Mouse (Mus musculus) heart, embryonic 16.5 days (tissue): ENCODE measurements at regions not wholly inside any gene's neighbourhood (a gene's known extent, or its start where the extent isn't known, plus 50 kb on each side); places are given as distances from the start of the nearest gene placed in this dataset.

Source experiments
- ATAC-seq: fragments of 200-750 bp; cut with Nextera tagmentation; replicated peaks from 2 replicates; pipeline ENCODE4 v1.8.0; 2017; ENCODE audit warnings: moderate number of reproducible peaks; ENCODE audit not compliant: insufficient read depth, low FRiP score; ENCODE audit errors: extremely low read depth
- H3K27ac ChIP-seq: fragments of 300-500 bp; sonication (generic); 2 replicates; pipeline ENCODE4 v1.5.1; 2014; ENCODE audit warnings: mild to moderate bottlenecking, low read length, control low read depth, moderate library complexity
- H3K27me3 ChIP-seq: fragments of 300-500 bp; sonication (generic); 2 replicates; pipeline ENCODE4 v1.6.1; 2014; ENCODE audit warnings: low read length, mixed read lengths; ENCODE audit not compliant: control insufficient read depth, insufficient read depth
- H3K36me3 ChIP-seq: fragments of 300-500 bp; sonication (generic); 2 replicates; pipeline ENCODE4 v1.6.1; 2014; ENCODE audit not compliant: control insufficient read depth, insufficient read depth
- H3K4me1 ChIP-seq: fragments of 300-500 bp; sonication (generic); 2 replicates; pipeline ENCODE4 v1.6.1; 2014; ENCODE audit warnings: low read length, mixed read lengths; ENCODE audit not compliant: control insufficient read depth, insufficient read depth
- H3K4me2 ChIP-seq: fragments of 300-500 bp; sonication (generic); 2 replicates; pipeline ENCODE4 v1.6.1; 2014; ENCODE audit warnings: low read depth, mild to moderate bottlenecking, control low read depth, low read length
- H3K4me3 ChIP-seq: fragments of 300-500 bp; sonication (generic); 2 replicates; pipeline ENCODE4 v1.5.1; 2014; ENCODE audit warnings: mild to moderate bottlenecking, control low read depth, low read length
- H3K9ac ChIP-seq: fragments of 300-500 bp; sonication (generic); 2 replicates; pipeline ENCODE4 v1.6.1; 2014; ENCODE audit warnings: low read length, control low read depth
- H3K9me3 ChIP-seq: fragments of 300-500 bp; sonication (generic); replicated peaks from 2 replicates; pipeline ENCODE4 v1.6.1; 2016; ENCODE audit warnings: low read length; ENCODE audit not compliant: control insufficient read depth
- WGBS: fragments of 180-500 bp; shearing (Covaris S2); extraction: QIAGEN DNeasy Blood & Tissue Kit; methylation state at CpG from one replicate; pipeline ENCODE4 v1.1.7; 2014; 5-methylcytosine and 5-hydroxymethylcytosine counted together

GRCm38 (mm10) chr2:117929586-117929985, 182.1 kb upstream of the Thbs1 start:
- no peak for ATAC-seq
- no peaks in the 10 kb centered on the region for H3K36me3 ChIP-seq
- H3K9me3 ChIP-seq: no peaks in the 10 kb centered on the region; the same call in 1 of the 2 replicates
- no peak overlapping the region for H3K4me2 ChIP-seq
- H3K4me3 ChIP-seq: no peak overlapping the region
- no peaks in the 10 kb centered on the region for H3K4me1 ChIP-seq
- H3K27ac ChIP-seq: no peak overlapping the region
- H3K9ac ChIP-seq: no peak overlapping the region
- no peaks in the 10 kb centered on the region for H3K27me3 ChIP-seq
- WGBS: 56% methylated on average over 1 of the region's 1 CpGs

- Histone ChIP-seq H3K4me2 (no peak overlapping the region), H3K27ac (no peak overlapping the region), H3K36me3 (no peaks in the 10 kb centered on the region), H3K27me3 (no peaks in the 10 kb centered on the region), H3K9ac (no peak overlapping the region), H3K4me1 (no peaks in the 10 kb centered on the region), H3K9me3 (no peaks in the 10 kb centered on the region; the same call in 1 of the 2 replicates), H3K4me3 (no peak overlapping the region)
- ATAC-seq: no peak
- WGBS: 81% methylated on average over 3 of the region's 3 CpGs
These were observed 180.7 kb upstream of the Thbs1 start for GRCm38 (mm10) chr2:117930895-117931537.

- H3K9ac ChIP-seq: no peak overlapping the region
- no peak for ATAC-seq
- H3K4me1 ChIP-seq: no peaks in the 10 kb centered on the region; the same call in 1 of the 2 replicates
- no peak overlapping the region for H3K4me2 ChIP-seq
- WGBS: 66% methylated on average over 6 of the region's 6 CpGs
- no peak overlapping the region for H3K4me3 ChIP-seq
- H3K36me3 ChIP-seq: no peaks in the 10 kb centered on the region
- H3K9me3 ChIP-seq: no peaks in the 10 kb centered on the region; the same call in 1 of the 2 replicates
- H3K27ac ChIP-seq: no peak overlapping the region
- H3K27me3 ChIP-seq: no peaks in the 10 kb centered on the region
These were observed 175.1 kb upstream of the Thbs1 start for GRCm38 (mm10) chr2:117936590-117936989.

GRCm38 (mm10) chr2:117938283-117939049, 173.2 kb upstream of the Thbs1 start:
- no peak overlapping the region for H3K9ac ChIP-seq
- H3K4me2 ChIP-seq: no peak overlapping the region
- no peak overlapping the region for H3K4me3 ChIP-seq
- no peak for ATAC-seq
- H3K27ac ChIP-seq: no peak overlapping the region
- no peaks in the 10 kb centered on the region for H3K27me3 ChIP-seq
- no peaks in the 10 kb centered on the region; the same call in 1 of the 2 replicates for H3K4me1 ChIP-seq
- WGBS: 70% methylated on average over 12 of the region's 12 CpGs
- H3K9me3 ChIP-seq: no peaks in the 10 kb centered on the region; the same call in 1 of the 2 replicates
- no peaks in the 10 kb centered on the region for H3K36me3 ChIP-seq

GRCm38 (mm10) chr2:117941517-117942096, 170.1 kb upstream of the Thbs1 start:
- Histone ChIP-seq H3K9ac (no peak overlapping the region), H3K9me3 (no peaks in the 10 kb centered on the region), H3K27ac (no peak overlapping the region), H3K4me1 (no peaks in the 10 kb centered on the region; the same call in 1 of the 2 replicates), H3K4me2 (peak overlapping the region; percentile 39; the same call in 1 of the 2 replicates), H3K36me3 (no peaks in the 10 kb centered on the region), H3K27me3 (no peaks in the 10 kb centered on the region), H3K4me3 (peak overlapping the region; percentile 18)
- ATAC-seq: no peak
- 42% methylated on average over 6 of the region's 6 CpGs for WGBS

- Histone ChIP-seq H3K9ac (no peak overlapping the region), H3K27ac (no peak overlapping the region), H3K36me3 (no peaks in the 10 kb centered on the region), H3K4me1 (no peaks in the 10 kb centered on the region; the same call in 1 of the 2 replicates), H3K4me3 (no peak overlapping the region), H3K27me3 (no peaks in the 10 kb centered on the region), H3K4me2 (no peak overlapping the region), H3K9me3 (no peaks in the 10 kb centered on the region)
- 70% methylated on average over 5 of the region's 5 CpGs for WGBS
- ATAC-seq: no peak
These were observed 168.0 kb upstream of the Thbs1 start for GRCm38 (mm10) chr2:117943666-117944065.

- Histone ChIP-seq H3K9me3 (no peaks in the 10 kb centered on the region), H3K27me3 (no peaks in the 10 kb centered on the region), H3K36me3 (no peaks in the 10 kb centered on the region), H3K27ac (no peak overlapping the region), H3K4me1 (no peaks in the 10 kb centered on the region; the same call in 1 of the 2 replicates), H3K9ac (no peak overlapping the region), H3K4me2 (no peak overlapping the region), H3K4me3 (no peak overlapping the region)
- 91% methylated on average over 1 of the region's 1 CpGs for WGBS
- ATAC-seq: no peak
These were observed 167.4 kb upstream of the Thbs1 start for GRCm38 (mm10) chr2:117944325-117944724.

GRCm38 (mm10) chr2:117944942-117945341, 166.7 kb upstream of the Thbs1 start:
- ATAC-seq: no peak
- Histone ChIP-seq H3K9ac (no peak overlapping the region), H3K27me3 (no peaks in the 10 kb centered on the region), H3K9me3 (no peaks in the 10 kb centered on the region), H3K36me3 (no peaks in the 10 kb centered on the region), H3K4me1 (no peaks in the 10 kb centered on the region; the same call in 1 of the 2 replicates), H3K4me2 (no peak overlapping the region), H3K4me3 (no peak overlapping the region), H3K27ac (no peak overlapping the region)
- WGBS: 63% methylated on average over 2 of the region's 2 CpGs
